8 mouse cellular contexts compared by ENCODE assay signal in genomic region chr11:88998974-88999722, GRCm38 (mm10). TPM values are rescaled to one million over a fixed set of nuclear protein-coding genes. Genes with fewer than 3 reads are reported as not detected.
DNase-seq lines count a peak whose midpoint lies in the region; ATAC-seq and TF ChIP-seq lines count a peak whose summit lies in the region.

Gene Trim25 (plus strand): TSS chr11:88999376.

- peak; percentile 95 for ATAC-seq in heart, postnatal 0 days (ENCODE audit: insufficient read depth, low read depth)
- peak; percentile 70 for ATAC-seq in neural tube, embryonic 13.5 days (ENCODE audit: low read depth)
- peak; percentile 92 for ATAC-seq in stomach, postnatal 0 days (ENCODE audit: low FRiP score, low TSS enrichment)

- peak within 1 kb of the TSS; percentile 51 for H3K4me3 ChIP-seq in forebrain, embryonic 10.5 days
- H3K4me3 ChIP-seq in heart, postnatal 0 days (ENCODE audit: low read depth, low read length) = peak within 1 kb of the TSS; percentile 88
- peak within 1 kb of the TSS; percentile 33 for H3K4me3 ChIP-seq in neural tube, embryonic 13.5 days
- H3K4me3 ChIP-seq in stomach, postnatal 0 days (ENCODE audit: low read depth, low read length) = peak within 1 kb of the TSS; percentile 61

- DNase-seq in B cell, adult 2 months = peak; percentile 99
- peak; percentile 96 for DNase-seq in adrenal gland, postnatal 10 days
- peak; percentile 57 for DNase-seq in forebrain, embryonic 10.5 days (ENCODE audit: extremely low spot score, low spot score)
- peak; percentile 97 for DNase-seq in heart, postnatal 0 days (ENCODE audit: low spot score)
- peak; percentile 98 for DNase-seq in kidney, postnatal 36 days
- peak; percentile 96 to 97 for DNase-seq in lung, adult 18-20 months
- DNase-seq in stomach, postnatal 0 days (ENCODE audit: low spot score) = peak; percentile 97

- peak within 1 kb of the TSS; percentile 68 for H3K27ac ChIP-seq in forebrain, embryonic 10.5 days
- H3K27ac ChIP-seq in heart, postnatal 0 days (ENCODE audit: low read depth) = peak within 1 kb of the TSS; percentile 86
- H3K27ac ChIP-seq in neural tube, embryonic 13.5 days (replicated peaks) = no peak within 1 kb of the TSS
- peak within 1 kb of the TSS; percentile 79 for H3K27ac ChIP-seq in stomach, postnatal 0 days (replicated peaks)

- H3K9me3 ChIP-seq in forebrain, embryonic 10.5 days = no peaks in the 10 kb centered on the region
- H3K9me3 ChIP-seq in heart, postnatal 0 days (replicated peaks; ENCODE audit: control insufficient read depth, low read length) = no peaks in the 10 kb centered on the region
- no peaks in the 10 kb centered on the region for H3K9me3 ChIP-seq in neural tube, embryonic 13.5 days
- H3K9me3 ChIP-seq in stomach, postnatal 0 days (ENCODE audit: control insufficient read depth, low read length) = no peaks in the 10 kb centered on the region

- H3K27me3 ChIP-seq in forebrain, embryonic 10.5 days (ENCODE audit: poor library complexity, severe bottlenecking) = peaks cover 40% of the 10 kb centered on the region
- H3K27me3 ChIP-seq in heart, postnatal 0 days (ENCODE audit: control insufficient read depth, insufficient read depth, low read length) = no peaks in the 10 kb centered on the region
- peaks cover 28% of the 10 kb centered on the region for H3K27me3 ChIP-seq in neural tube, embryonic 13.5 days
- no peaks in the 10 kb centered on the region for H3K27me3 ChIP-seq in stomach, postnatal 0 days (ENCODE audit: control insufficient read depth, insufficient read depth, low read length)

- H3K4me1 ChIP-seq in forebrain, embryonic 10.5 days = peaks cover 25% of the 10 kb centered on the region
- peaks cover 40% of the 10 kb centered on the region for H3K4me1 ChIP-seq in heart, postnatal 0 days (ENCODE audit: control insufficient read depth, insufficient read depth)
- H3K4me1 ChIP-seq in neural tube, embryonic 13.5 days (replicated peaks) = peaks cover 3% of the 10 kb centered on the region; the same call in 1 of the 2 replicates
- peaks cover 5% of the 10 kb centered on the region; the same call in 1 of the 2 replicates for H3K4me1 ChIP-seq in stomach, postnatal 0 days (replicated peaks; ENCODE audit: control insufficient read depth, insufficient read depth)

- no peaks in the 10 kb centered on the region for H3K36me3 ChIP-seq in forebrain, embryonic 10.5 days (replicated peaks)
- H3K36me3 ChIP-seq in heart, postnatal 0 days (replicated peaks; ENCODE audit: control insufficient read depth, insufficient read depth, low read length) = no peaks in the 10 kb centered on the region
- no peaks in the 10 kb centered on the region for H3K36me3 ChIP-seq in neural tube, embryonic 13.5 days
- no peaks in the 10 kb centered on the region for H3K36me3 ChIP-seq in stomach, postnatal 0 days (ENCODE audit: control insufficient read depth, insufficient read depth, low read length)

- peak within 1 kb of the TSS; percentile 78 for H3K4me2 ChIP-seq in heart, postnatal 0 days (ENCODE audit: low read depth, low read length)
- peak within 1 kb of the TSS; percentile 51 for H3K4me2 ChIP-seq in neural tube, embryonic 13.5 days
- peak within 1 kb of the TSS; percentile 77 for H3K4me2 ChIP-seq in stomach, postnatal 0 days (replicated peaks; ENCODE audit: low read depth)

- peak; percentile 72; the same call in 1 of the 2 replicates for TF ChIP-seq EP300 in heart, postnatal 0 days (IDR thresholded peaks at IDR 0.05; ENCODE audit: low read depth)
- TF ChIP-seq EP300 in stomach, postnatal 0 days (optimal IDR thresholded peaks at IDR 0.05) = no peak

- WGBS in forebrain, embryonic 10.5 days = 3% methylated on average over 48 of the region's 48 CpGs
- 2% methylated on average over 48 of the region's 48 CpGs for WGBS in heart, postnatal 0 days
- 3% methylated on average over 48 of the region's 48 CpGs for WGBS in neural tube, embryonic 13.5 days
- 3% methylated on average over 47 of the region's 48 CpGs for WGBS in stomach, postnatal 0 days

- TF ChIP-seq CTCF in heart, postnatal 0 days (IDR thresholded peaks at IDR 0.05; ENCODE audit: low read depth) = no peak; the same call in 1 of the 2 replicates
- TF ChIP-seq CTCF in stomach, postnatal 0 days (IDR thresholded peaks at IDR 0.05; ENCODE audit: low read depth) = peak; percentile 60

- H3K9ac ChIP-seq in heart, postnatal 0 days (replicated peaks; ENCODE audit: low read depth, low read length) = peak within 1 kb of the TSS; percentile 91
- H3K9ac ChIP-seq in neural tube, embryonic 13.5 days = peak within 1 kb of the TSS; percentile 46
- peak within 1 kb of the TSS; percentile 84 for H3K9ac ChIP-seq in stomach, postnatal 0 days (ENCODE audit: low read length)

RNA-seq across cellular contexts. Expression of gene Trim25, which starts in this region (rescaled TPM):
- total RNA-seq in adrenal gland, postnatal 10 days (2021) = 10 to 100 TPM; 84.3 to 86.7 TPM
- polyA plus RNA-seq in forebrain, embryonic 10.5 days (2016; fragmentation: Nextera tagmentation; extraction: Ambion mirVana) = 2.1 and 2.5 TPM in 2 replicates
- total RNA-seq in heart, postnatal 0 days (2014; rRNA removed; ENCODE audit: low replicate concordance) = 7.8 and 10.5 TPM in 2 replicates
- 14.5 and 16.1 TPM in 2 replicates for polyA plus RNA-seq in heart, postnatal 0 days (2015; fragmentation: Nextera tagmentation; extraction: Ambion mirVana)
- 5.0 and 5.5 TPM in 2 replicates for polyA plus RNA-seq in neural tube, embryonic 13.5 days (2015; fragmentation: Nextera tagmentation; extraction: Ambion mirVana)
- 28.3 and 29.5 TPM in 2 replicates for polyA plus RNA-seq in stomach, postnatal 0 days (2015; fragmentation: Nextera tagmentation; extraction: Ambion mirVana)

Comparison
In these comparisons a context has a peak if more than half of its experiments do, and no peak if none do; other contexts are left out.
1. H3K4me3 ChIP-seq: peak in every context shown above with its lines; median percentile 88 in heart, postnatal 0 days; 61 in stomach, postnatal 0 days; 51 in forebrain, embryonic 10.5 days; 33 in neural tube, embryonic 13.5 days.